Comparison of ENCODE assay signal across 16 mouse cellular contexts in genomic region chr13:104442559-104442958, GRCm38 (mm10).
"Had no signal": no experiment of that assay in that cellular context is flagged by ENCODE, and none has a peak within 500 bp of the region (broad histone marks: within the 10 kb centered on the region; RNA-seq: fewer than 3 reads in every experiment).

No protein-coding gene starts in this region.

- H3K27me3 ChIP-seq: limb, embryonic 13.5 days; liver, embryonic 12.5 days; liver, embryonic 15.5 days; midbrain, embryonic 12.5 days; midbrain, embryonic 15.5 days had no signal

- H3K4me3 ChIP-seq: limb, embryonic 13.5 days; liver, embryonic 12.5 days; liver, embryonic 15.5 days; midbrain, embryonic 12.5 days; midbrain, embryonic 15.5 days had no signal

- H3K9ac ChIP-seq: limb, embryonic 13.5 days; liver, embryonic 12.5 days; liver, embryonic 15.5 days; midbrain, embryonic 12.5 days; midbrain, embryonic 15.5 days had no signal

- H3K27ac ChIP-seq: limb, embryonic 13.5 days; liver, embryonic 12.5 days; liver, embryonic 15.5 days; midbrain, embryonic 12.5 days; midbrain, embryonic 15.5 days had no signal

- ATAC-seq: liver, embryonic 12.5 days; midbrain, embryonic 15.5 days had no signal

- H3K4me2 ChIP-seq: limb, embryonic 13.5 days; liver, embryonic 12.5 days; liver, embryonic 15.5 days; midbrain, embryonic 12.5 days; midbrain, embryonic 15.5 days had no signal

- H3K4me1 ChIP-seq: limb, embryonic 13.5 days; liver, embryonic 12.5 days; liver, embryonic 15.5 days; midbrain, embryonic 12.5 days; midbrain, embryonic 15.5 days had no signal

- H3K9me3 ChIP-seq: limb, embryonic 13.5 days; liver, embryonic 12.5 days; liver, embryonic 15.5 days; midbrain, embryonic 12.5 days; midbrain, embryonic 15.5 days had no signal

- H3K36me3 ChIP-seq: liver, embryonic 12.5 days; liver, embryonic 15.5 days; midbrain, embryonic 15.5 days had no signal

- DNase-seq: kidney, adult 18-20 months; kidney, postnatal 10 days; kidney, postnatal 36 days; left cerebral cortex, postnatal 4 days; liver; lung, adult 2 months; lung, postnatal 14 days; lung, postnatal 4 days; retina, postnatal 1 day; thymus, adult 18-20 months; thymus, postnatal 36 days had no signal
